Mouse (Mus musculus) activated CD4-positive, CD25-positive, alpha-beta regulatory T cell, adult 4 months (primary cell): Measurements from ENCODE around the gene Areg. TPM values are rescaled to one million over a fixed set of nuclear protein-coding genes. Genes with fewer than 3 reads are reported as not detected.

Experiments
- ATAC-seq: one replicate; pipeline ENCODE4 v1.8.0; 2017
- polyA plus RNA-seq, 2 experiments: library from polyadenylated mRNA; unstranded; fragments of 100-300 nt; shearing (Covaris generic); gene quantifications; one replicate each; pipeline ENCODE4 v1.2.1; 2017

The Areg gene
- polyA plus RNA-seq, 2 experiments from 2014 or later = 1.8 to 2.3 TPM

DNA sequence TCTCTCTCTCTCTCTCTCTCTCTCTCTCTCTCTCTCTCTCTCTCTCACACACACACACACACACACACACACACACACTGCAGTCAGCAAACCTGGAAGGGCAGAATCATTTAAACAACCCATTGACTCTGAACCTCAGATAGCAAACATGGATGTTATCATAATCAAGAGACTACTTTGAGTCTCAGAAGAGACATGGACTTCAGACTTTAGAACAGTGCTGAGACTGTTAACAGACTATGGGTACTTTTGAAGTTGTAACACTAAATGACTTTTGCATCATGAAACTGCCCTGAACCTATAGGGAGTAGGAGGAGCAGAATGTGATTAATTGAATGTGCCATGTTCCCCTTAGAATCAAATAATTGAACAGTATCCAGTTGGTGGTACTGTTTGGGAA lies 37.0 kb downstream of the Areg start:
- no peak for ATAC-seq

DNA sequence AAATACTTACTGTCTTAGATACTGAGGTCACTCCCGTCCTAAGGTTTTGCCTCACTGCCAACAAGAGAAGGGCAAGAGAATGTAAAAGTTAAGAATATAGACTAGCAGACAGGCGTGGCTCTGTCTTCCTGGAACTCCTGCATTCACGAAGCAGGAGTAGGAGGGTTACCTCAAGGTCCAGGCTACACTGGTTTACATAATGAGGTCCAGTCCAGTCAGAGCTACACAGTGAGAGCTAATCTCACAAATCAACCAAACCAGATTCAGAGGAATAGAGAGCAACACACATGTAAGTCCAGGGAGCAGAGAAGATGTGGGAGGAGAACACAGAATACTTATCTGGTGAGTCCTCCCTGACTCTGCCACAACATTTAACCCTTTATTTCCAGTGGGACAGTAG lies 55.2 kb downstream of the Areg start:
- ATAC-seq = no peak

Other genes starting within 250 kb of the Areg start
- gene Cxcl1, start 248.4 kb upstream of the Areg start, polyA plus RNA-seq = not detected
- not detected for gene Cxcl2, start 235.7 kb upstream of the Areg start, polyA plus RNA-seq
- gene Mthfd2l, start 208.5 kb upstream of the Areg start, polyA plus RNA-seq = 1 to 10 TPM in 1 of 2 experiments, under 1 TPM in 1; 0.43 to 1.9 TPM
- gene Epgn, start 112.1 kb upstream of the Areg start, polyA plus RNA-seq = not detected
- gene Ereg, start 65.0 kb upstream of the Areg start, polyA plus RNA-seq = not detected